Mouse (Mus musculus) CD4-positive, CD25-positive, alpha-beta regulatory T cell, adult 2 months (primary cell): ENCODE data around the gene Oas2.
A peak's percentile ranks its signal among the peaks of the same experiment; 100 is the strongest.
"Not testable (repeated sequence)": the region's sequence is repeated elsewhere in the genome, so short reads cannot be mapped to it uniquely, and the experiment has no call there.

Experiments used
- DNase-seq: peaks from one replicate; pipeline ENCODE4 v3.0.0-alpha.2; 2012; ENCODE audit warnings: low read depth, low spot score

The Oas2 gene

GRCm38 (mm10) chr5:120749688-120750087, at the start of gene Oas2:
Gene Oas2 (minus strand): TSS chr5:120749853.
- DNase-seq: peak; percentile 18

- not testable (repeated sequence) for DNase-seq
These were observed 49.3 kb upstream of the Oas2 start for GRCm38 (mm10) chr5:120798943-120799342.

- not testable (repeated sequence) for DNase-seq
These were observed 48.5 kb upstream of the Oas2 start for GRCm38 (mm10) chr5:120798147-120798546.

- not testable (repeated sequence) for DNase-seq
These were observed 45.9 kb upstream of the Oas2 start, which contains the start of gene Oas1e for GRCm38 (mm10) chr5:120795480-120796034. Gene Oas1e (minus strand): TSS chr5:120795530.

- peak; percentile 80 for DNase-seq
These were observed 43.4 kb upstream of the Oas2 start for GRCm38 (mm10) chr5:120793043-120793442.

- no peak for DNase-seq
These were observed 37.4 kb upstream of the Oas2 start for GRCm38 (mm10) chr5:120787042-120787441.

- DNase-seq: no peak
These were observed 32.8 kb upstream of the Oas2 start for GRCm38 (mm10) chr5:120782446-120782845.

- DNase-seq: peak; percentile 49
These were observed 32.0 kb upstream of the Oas2 start for GRCm38 (mm10) chr5:120781646-120782045.

GRCm38 (mm10) chr5:120779922-120780321, 30.3 kb upstream of the Oas2 start:
- no peak for DNase-seq

- DNase-seq: peak; percentile 40
These were observed 29.3 kb upstream of the Oas2 start for GRCm38 (mm10) chr5:120778941-120779340.

- peak; percentile 63 for DNase-seq
These were observed 27.8 kb upstream of the Oas2 start, which contains the start of gene Oas3 for GRCm38 (mm10) chr5:120777478-120777877. Gene Oas3 (minus strand): TSS chr5:120777661.

- DNase-seq: peak; percentile 34
These were observed 27.1 kb upstream of the Oas2 start for GRCm38 (mm10) chr5:120776801-120777200.

GRCm38 (mm10) chr5:120775287-120775985, 25.8 kb upstream of the Oas2 start:
- DNase-seq: peak; percentile 86

- DNase-seq: no peak
These were observed 19.7 kb upstream of the Oas2 start for GRCm38 (mm10) chr5:120769396-120769795.

GRCm38 (mm10) chr5:120765010-120765409, 15.4 kb upstream of the Oas2 start:
- no peak for DNase-seq

- DNase-seq: no peak
These were observed 12.2 kb upstream of the Oas2 start for GRCm38 (mm10) chr5:120761901-120762300.

GRCm38 (mm10) chr5:120754215-120754614, 4.6 kb upstream of the Oas2 start:
- no peak for DNase-seq

- no peak for DNase-seq
These were observed 3.1 kb upstream of the Oas2 start for GRCm38 (mm10) chr5:120752786-120753185.

GRCm38 (mm10) chr5:120751206-120751605, 1.6 kb upstream of the Oas2 start:
- no peak for DNase-seq

- DNase-seq: peak; percentile 77
These were observed 3.2 kb downstream of the Oas2 start for GRCm38 (mm10) chr5:120746451-120746850.

GRCm38 (mm10) chr5:120742125-120742524, 7.5 kb downstream of the Oas2 start:
- DNase-seq: peak; percentile 84

- DNase-seq: no peak
These were observed 15.2 kb downstream of the Oas2 start for GRCm38 (mm10) chr5:120734380-120734990.

GRCm38 (mm10) chr5:120733696-120734095, 16.0 kb downstream of the Oas2 start:
- no peak for DNase-seq
